Mouse (Mus musculus): ENCODE measurements at regions not wholly inside any gene's neighbourhood (a gene's known extent, or its start where the extent isn't known, plus 50 kb on each side); places are given as distances from the start of the nearest gene placed in this dataset.

- no peak for DNase-seq (ENCODE audit: low spot score in 2 of 2)
- H3K27ac ChIP-seq: no peak overlapping the region
- TF ChIP-seq CTCF (conservative IDR thresholded peaks at IDR 0.05): no peak
- no peak overlapping the region for H3K4me3 ChIP-seq
Measured at GRCm38 (mm10) chr12:58504283-58504682, 235.2 kb upstream of the Clec14a start.

GRCm38 (mm10) chr12:58474181-58474580 is 205.1 kb upstream of the Clec14a start:
- TF ChIP-seq CTCF (conservative IDR thresholded peaks at IDR 0.05): no peak
- DNase-seq (ENCODE audit: low spot score in 2 of 2): no peak
- H3K27ac ChIP-seq: no peak overlapping the region
- H3K4me3 ChIP-seq: no peak overlapping the region

- no peak for DNase-seq (ENCODE audit: low spot score in 2 of 2)
- no peak for TF ChIP-seq CTCF (conservative IDR thresholded peaks at IDR 0.05)
- no peak overlapping the region for H3K4me3 ChIP-seq
Measured at GRCm38 (mm10) chr12:58473511-58473910, 204.4 kb upstream of the Clec14a start.

GRCm38 (mm10) chr12:58460465-58460864 is 191.4 kb upstream of the Clec14a start:
- Histone ChIP-seq H3K4me3 (no peak overlapping the region), H3K27ac (no peak overlapping the region)
- no peak for TF ChIP-seq CTCF (conservative IDR thresholded peaks at IDR 0.05)
- no peak for DNase-seq (ENCODE audit: low spot score in 2 of 2)

More at GRCm38 (mm10) chr12:58473511-58473910, 204.4 kb upstream of the Clec14a start:
- H3K27ac ChIP-seq: no peak overlapping the region

- DNase-seq (ENCODE audit: low spot score in 2 of 2): no peak
- no peak for TF ChIP-seq CTCF (conservative IDR thresholded peaks at IDR 0.05)
- H3K4me3 ChIP-seq: no peak overlapping the region
Measured at GRCm38 (mm10) chr12:58454828-58455227, 185.7 kb upstream of the Clec14a start.

GRCm38 (mm10) chr12:58443007-58443406 is 173.9 kb upstream of the Clec14a start:
- Histone ChIP-seq H3K27ac (no peak overlapping the region), H3K4me3 (no peak overlapping the region)
- TF ChIP-seq CTCF (conservative IDR thresholded peaks at IDR 0.05): no peak
- no peak for DNase-seq (ENCODE audit: low spot score in 2 of 2)

More at GRCm38 (mm10) chr12:58454828-58455227, 185.7 kb upstream of the Clec14a start:
- H3K27ac ChIP-seq: no peak overlapping the region

- Histone ChIP-seq H3K27ac (no peak overlapping the region), H3K4me3 (no peak overlapping the region)
- no peak for TF ChIP-seq CTCF (conservative IDR thresholded peaks at IDR 0.05)
- no peak for DNase-seq (ENCODE audit: low spot score in 2 of 2)
Measured at GRCm38 (mm10) chr12:58441962-58442361, 172.9 kb upstream of the Clec14a start.

GRCm38 (mm10) chr12:58440666-58441065 is 171.6 kb upstream of the Clec14a start:
- DNase-seq (ENCODE audit: low spot score in 2 of 2): no peak
- H3K27ac ChIP-seq: no peak overlapping the region
- no peak for TF ChIP-seq CTCF (conservative IDR thresholded peaks at IDR 0.05)
- H3K4me3 ChIP-seq: no peak overlapping the region

GRCm38 (mm10) chr12:58437031-58437430 is 167.9 kb upstream of the Clec14a start:
- no peak overlapping the region for H3K4me3 ChIP-seq
- TF ChIP-seq CTCF (conservative IDR thresholded peaks at IDR 0.05): no peak
- DNase-seq (ENCODE audit: low spot score in 2 of 2): no peak

GRCm38 (mm10) chr12:58434504-58434903 is 165.4 kb upstream of the Clec14a start:
- Histone ChIP-seq H3K27ac (no peak overlapping the region), H3K4me3 (no peak overlapping the region)
- no peak for TF ChIP-seq CTCF (conservative IDR thresholded peaks at IDR 0.05)
- no peak for DNase-seq (ENCODE audit: low spot score in 2 of 2)

More at GRCm38 (mm10) chr12:58437031-58437430, 167.9 kb upstream of the Clec14a start:
- no peak overlapping the region for H3K27ac ChIP-seq

- Histone ChIP-seq H3K27ac (peak overlapping the region; percentile 50), H3K4me3 (no peak overlapping the region)
- TF ChIP-seq CTCF (conservative IDR thresholded peaks at IDR 0.05): no peak
- DNase-seq (ENCODE audit: low spot score in 2 of 2): no peak
Measured at GRCm38 (mm10) chr12:58429929-58430328, 160.8 kb upstream of the Clec14a start.

- TF ChIP-seq CTCF (conservative IDR thresholded peaks at IDR 0.05): no peak
- Histone ChIP-seq H3K27ac (peak overlapping the region; percentile 43; the same call in 1 of the 2 replicates), H3K4me3 (no peak overlapping the region)
- DNase-seq (ENCODE audit: low spot score in 2 of 2): no peak
Measured at GRCm38 (mm10) chr12:58426758-58427157, 157.7 kb upstream of the Clec14a start.

- no peak overlapping the region for H3K4me3 ChIP-seq
- no peak for DNase-seq (ENCODE audit: low spot score in 2 of 2)
- TF ChIP-seq CTCF (conservative IDR thresholded peaks at IDR 0.05): no peak
- H3K27ac ChIP-seq: peak overlapping the region; percentile 43
Measured at GRCm38 (mm10) chr12:58425961-58426360, 156.9 kb upstream of the Clec14a start.

GRCm38 (mm10) chr12:58423581-58423980 is 154.5 kb upstream of the Clec14a start:
- DNase-seq (ENCODE audit: low spot score in 2 of 2): no peak
- Histone ChIP-seq H3K4me3 (no peak overlapping the region), H3K27ac (no peak overlapping the region)
- TF ChIP-seq CTCF (conservative IDR thresholded peaks at IDR 0.05): no peak

- DNase-seq (ENCODE audit: low spot score in 2 of 2): peak; percentile 40 to 43
- TF ChIP-seq CTCF (conservative IDR thresholded peaks at IDR 0.05): no peak
Measured at GRCm38 (mm10) chr12:58401904-58402303, 132.8 kb upstream of the Clec14a start.

More at GRCm38 (mm10) chr12:58401904-58402303, 132.8 kb upstream of the Clec14a start:
- peak overlapping the region; percentile 65 for H3K27ac ChIP-seq
- no peak overlapping the region for H3K4me3 ChIP-seq

All from layer of hippocampus, adult 2 months (tissue).